Mouse (Mus musculus) adrenal gland, adult 8-10 months (tissue): ENCODE measurements around the gene Usp8. TPM values are rescaled to one million over a fixed set of nuclear protein-coding genes. Genes with fewer than 3 reads are reported as not detected.
A peak's percentile ranks its signal among the peaks of the same experiment; 100 is the strongest.

ENCODE experiments used
- DNase-seq: peaks from one replicate; pipeline ENCODE4 v3.0.0; 2022
- total RNA-seq, 4 experiments: library from RNA; stranded (reverse); gene quantifications; 2 replicates each; pipeline ENCODE4 v1.2.4; 2022

The Usp8 gene
- total RNA-seq, result 10 to 100 TPM; 67.9 to 76.5 (median 75.1) TPM

- DNase-seq, result peak; percentile 98
These were observed at the start of gene Usp8 for GRCm38 (mm10) chr2:126706759-126707437. Usp8 (plus strand) TSS chr2:126707328.

- DNase-seq, result no peak
These were observed 43.6 kb upstream of the Usp8 start for GRCm38 (mm10) chr2:126663481-126663880.

- DNase-seq, result no peak
These were observed 41.1 kb upstream of the Usp8 start for GRCm38 (mm10) chr2:126665984-126666383.

- DNase-seq, result no peak
These were observed 38.4 kb upstream of the Usp8 start for GRCm38 (mm10) chr2:126668621-126669252.

- DNase-seq, result no peak
These were observed 33.5 kb upstream of the Usp8 start for GRCm38 (mm10) chr2:126673317-126674242.

GRCm38 (mm10) chr2:126674441-126675168 lies 32.5 kb upstream of the Usp8 start:
- peak; percentile 39 for DNase-seq

GRCm38 (mm10) chr2:126675169-126676121 lies 31.7 kb upstream of the Usp8 start:
- peak; percentile 81 for DNase-seq

- no peak for DNase-seq
These were observed 31.0 kb upstream of the Usp8 start, which contains the start of gene Gabpb1 for GRCm38 (mm10) chr2:126676122-126676515. Gabpb1 (minus strand) TSS chr2:126676337.

GRCm38 (mm10) chr2:126677366-126677765 lies 29.8 kb upstream of the Usp8 start:
- DNase-seq, result no peak

- no peak for DNase-seq
These were observed 24.8 kb upstream of the Usp8 start for GRCm38 (mm10) chr2:126682333-126682732.

GRCm38 (mm10) chr2:126682937-126683336 lies 24.2 kb upstream of the Usp8 start:
- DNase-seq, result no peak

GRCm38 (mm10) chr2:126691290-126691689 lies 15.8 kb upstream of the Usp8 start:
- no peak for DNase-seq

GRCm38 (mm10) chr2:126695285-126695684 lies 11.8 kb upstream of the Usp8 start:
- no peak for DNase-seq

GRCm38 (mm10) chr2:126707438-126707779 lies 281 bp downstream of the Usp8 start:
- no peak for DNase-seq

GRCm38 (mm10) chr2:126708361-126708760 lies 1.2 kb downstream of the Usp8 start:
- no peak for DNase-seq

- no peak for DNase-seq
These were observed 5.4 kb downstream of the Usp8 start for GRCm38 (mm10) chr2:126712526-126712925.

- DNase-seq, result no peak
These were observed 5.8 kb downstream of the Usp8 start for GRCm38 (mm10) chr2:126712950-126713349.

GRCm38 (mm10) chr2:126729207-126729606 lies 22.1 kb downstream of the Usp8 start:
- no peak for DNase-seq

- DNase-seq, result no peak
These were observed 23.4 kb downstream of the Usp8 start for GRCm38 (mm10) chr2:126730502-126730901.

- no peak for DNase-seq
These were observed 28.4 kb downstream of the Usp8 start for GRCm38 (mm10) chr2:126735339-126736073.

- DNase-seq, result no peak
These were observed 33.2 kb downstream of the Usp8 start for GRCm38 (mm10) chr2:126740314-126740713.
